Mouse (Mus musculus): Measurements from ENCODE around the gene Myo9b.

The Myo9b gene

DNA sequence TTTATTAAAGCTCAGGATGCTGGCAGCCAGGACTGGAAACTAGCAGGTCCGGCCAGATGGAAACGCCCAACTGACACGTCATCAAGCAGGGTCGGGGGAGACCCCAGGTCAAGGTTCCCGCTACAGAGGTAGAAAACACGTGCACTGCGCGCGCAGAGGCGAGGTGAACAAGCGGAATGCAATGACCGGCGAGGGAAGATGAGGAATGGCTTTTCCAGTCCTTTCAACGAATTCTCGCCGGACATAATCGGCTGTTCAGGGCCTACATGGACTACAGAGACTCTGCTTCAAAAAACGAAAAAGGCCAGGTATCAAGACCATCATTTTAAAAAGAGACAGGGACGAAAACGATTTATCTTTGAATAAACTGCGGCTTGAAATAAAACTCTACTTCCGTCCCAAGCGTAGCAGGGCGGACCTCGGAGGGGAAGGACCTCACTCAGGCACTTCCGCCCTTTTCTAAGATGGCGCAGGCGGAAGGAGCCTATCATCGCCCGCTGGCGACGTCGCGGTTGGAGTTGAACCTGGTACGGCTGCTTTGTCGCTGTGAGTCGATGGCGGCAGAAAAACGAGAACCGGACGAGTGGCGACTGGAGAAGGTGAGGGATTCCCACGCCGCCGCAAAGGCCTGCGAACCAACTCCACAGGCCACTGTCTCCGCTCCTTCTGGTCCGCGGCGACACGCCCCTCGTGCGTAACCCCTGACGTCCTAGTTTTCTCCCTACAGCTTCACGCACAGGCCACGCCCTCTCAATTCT lies 94.4 kb downstream of the Myo9b start, which contains the start of gene Use1:
TSS of gene Use1 (plus strand) at position 78 of the 758 bp plus-strand sequence.
- peak; percentile 87 to 89 for DNase-seq (ENCODE audit: low spot score in 2 of 2)

GRCm38 (mm10) chr8:71367529-71368176 lies 95.1 kb downstream of the Myo9b start:
- no peak for DNase-seq (ENCODE audit: low spot score in 2 of 2)

- no peak for DNase-seq (ENCODE audit: low spot score in 2 of 2)
These were observed 95.9 kb downstream of the Myo9b start for GRCm38 (mm10) chr8:71368366-71368765.

DNA sequence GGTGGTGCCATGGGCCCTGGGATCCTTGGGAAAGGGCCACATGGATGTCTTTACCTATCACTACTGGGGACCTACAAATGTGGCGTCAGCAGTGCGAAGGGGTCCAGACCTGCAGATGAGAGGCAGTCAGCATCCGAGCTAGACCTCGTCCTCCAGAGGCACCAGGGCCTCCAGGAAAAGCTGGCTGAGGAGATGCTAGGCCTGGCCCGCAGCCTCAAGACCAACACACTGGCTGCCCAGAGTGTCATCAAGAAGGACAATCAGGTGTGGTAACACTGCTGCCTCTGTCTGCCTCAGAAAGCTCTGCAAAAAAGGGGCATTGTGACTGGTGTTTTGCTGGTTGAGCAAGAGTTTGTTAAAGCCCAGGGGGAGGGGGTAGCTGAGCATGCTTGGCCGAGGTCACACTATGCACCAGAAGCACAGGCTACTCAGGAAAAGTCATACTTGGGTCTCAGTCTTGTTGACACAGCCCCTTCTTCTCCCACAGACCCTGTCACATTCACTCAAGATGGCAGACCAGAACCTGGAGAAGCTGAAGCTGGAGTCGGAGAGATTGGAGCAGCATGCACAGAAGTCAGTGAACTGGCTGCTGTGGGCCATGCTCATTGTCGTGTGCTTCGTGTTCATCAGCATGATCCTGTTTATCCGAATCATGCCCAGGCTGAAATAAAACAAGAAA lies 96.7 kb downstream of the Myo9b start:
- no peak for DNase-seq (ENCODE audit: low spot score in 2 of 2)

DNA sequence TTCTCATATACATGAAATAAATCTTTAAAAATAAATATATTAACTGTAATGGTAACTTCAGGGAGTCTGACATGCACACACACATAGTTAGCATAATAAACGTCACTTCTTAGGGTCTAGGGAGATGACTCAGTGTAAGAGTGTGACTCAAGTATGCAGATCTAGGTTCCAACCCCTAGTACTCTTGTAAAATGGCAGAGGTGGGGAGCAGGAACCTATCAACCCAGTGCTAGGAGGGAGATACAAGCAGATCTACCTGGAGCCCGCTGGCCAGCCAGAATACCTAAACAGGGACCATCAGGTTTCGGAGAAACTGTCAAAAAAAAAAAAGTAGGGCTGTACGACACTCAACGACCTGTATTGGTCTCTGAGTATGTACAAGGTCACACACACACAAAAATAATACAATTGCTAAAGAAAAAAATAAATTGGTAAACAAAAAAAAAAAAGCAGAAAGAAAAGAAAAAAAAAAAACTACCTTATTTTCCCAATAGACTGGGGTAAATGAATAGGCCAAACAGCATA lies 98.3 kb downstream of the Myo9b start:
- no peak for DNase-seq (ENCODE audit: low spot score in 2 of 2)

DNA sequence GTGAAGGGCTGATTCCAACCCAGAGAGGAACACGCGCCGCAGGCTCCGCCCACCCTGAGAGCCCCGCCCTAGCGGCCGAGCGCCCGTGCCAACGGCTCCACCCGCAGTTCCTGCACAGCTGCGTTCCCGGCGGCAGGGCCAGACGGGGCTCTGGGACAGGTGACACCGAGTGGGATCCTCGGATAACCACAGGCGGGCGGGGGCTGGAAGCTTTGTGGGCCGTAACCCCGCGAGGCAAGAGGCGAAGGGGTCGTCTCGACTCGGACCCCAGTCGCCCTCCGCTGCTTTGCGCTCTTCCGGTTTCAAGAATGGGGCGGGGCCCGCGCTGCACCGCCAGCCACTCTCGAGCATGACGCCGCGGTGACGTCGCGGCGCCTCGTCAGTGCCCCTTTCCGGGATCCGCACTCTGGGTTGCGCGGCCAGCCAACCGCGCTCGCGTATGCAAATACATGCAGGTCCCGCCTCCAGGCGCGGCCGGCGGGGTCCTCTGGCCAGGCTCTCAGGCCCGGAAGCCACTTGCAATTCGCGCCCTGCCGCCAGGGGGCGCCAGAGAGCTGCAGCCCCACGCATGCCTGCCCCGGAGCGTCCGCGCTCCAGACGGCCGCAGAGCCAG lies 98.8 kb downstream of the Myo9b start, which contains the start of gene Ocel1:
TSS of gene Ocel1 (plus strand) at position 63 of the 613 bp plus-strand sequence.
- DNase-seq (ENCODE audit: low spot score in 2 of 2): peak; percentile 96 to 97

DNA sequence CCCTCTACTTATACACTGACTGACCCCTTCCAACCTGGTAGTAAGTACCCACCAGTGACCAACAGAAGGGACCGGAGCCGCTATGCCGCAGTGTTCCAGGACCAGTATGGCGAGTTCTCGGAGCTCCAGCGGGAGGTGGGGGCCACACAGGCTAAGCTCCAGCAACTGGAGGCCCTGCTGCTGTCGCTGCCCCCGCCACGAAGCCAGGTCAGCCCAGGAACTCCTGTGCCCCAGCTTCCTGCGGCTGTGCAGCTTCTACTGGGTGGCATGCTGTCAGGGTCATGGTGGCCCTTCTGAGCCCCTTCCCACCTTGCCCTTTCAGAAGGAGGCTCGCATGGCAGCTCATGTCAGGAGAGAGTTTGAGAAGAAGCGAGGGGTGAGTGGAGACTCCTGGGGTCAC lies 99.9 kb downstream of the Myo9b start:
- DNase-seq (ENCODE audit: low spot score in 2 of 2): peak in 1 of 2 experiments; percentile 37

GRCm38 (mm10) chr8:71373000-71373399 lies 100.5 kb downstream of the Myo9b start:
- no peak for DNase-seq (ENCODE audit: low spot score in 2 of 2)

- DNase-seq (ENCODE audit: low spot score in 2 of 2): no peak
These were observed 102.2 kb downstream of the Myo9b start for GRCm38 (mm10) chr8:71374616-71375206.

- peak in 1 of 2 experiments; percentile 53 for DNase-seq (ENCODE audit: low spot score in 2 of 2)
These were observed 103.3 kb downstream of the Myo9b start for GRCm38 (mm10) chr8:71375581-71376422.

GRCm38 (mm10) chr8:71376423-71377030 lies 104.0 kb downstream of the Myo9b start:
- no peak for DNase-seq (ENCODE audit: low spot score in 2 of 2)

- DNase-seq (ENCODE audit: low spot score in 2 of 2): no peak
These were observed 106.5 kb downstream of the Myo9b start for GRCm38 (mm10) chr8:71379008-71379407.

DNA sequence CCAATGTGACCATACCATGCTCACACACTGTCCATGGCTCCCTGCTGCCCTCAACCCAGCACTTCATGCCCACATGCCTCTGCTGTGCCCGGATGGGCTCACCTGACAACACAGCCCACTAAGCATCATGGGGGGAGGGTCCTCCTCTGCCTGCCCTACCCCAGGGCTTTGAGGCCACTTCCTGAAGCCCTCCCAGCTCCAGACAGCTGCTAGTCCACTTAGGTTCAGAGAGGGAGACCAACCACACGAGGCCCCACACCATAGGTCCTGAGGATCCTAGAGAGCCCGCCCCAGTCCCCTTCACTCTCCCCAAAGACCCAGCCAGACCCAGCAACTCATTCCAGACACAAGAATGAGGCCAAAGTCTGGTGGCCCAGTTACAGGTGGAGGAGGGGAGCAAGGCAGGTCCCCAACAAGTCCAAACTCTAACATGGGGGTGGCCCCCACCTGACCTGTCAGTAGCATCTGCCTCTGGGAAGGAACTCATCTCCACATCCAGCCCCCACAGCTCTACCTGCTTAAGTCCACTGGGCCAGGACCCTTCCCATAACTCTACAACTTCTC lies 107.1 kb downstream of the Myo9b start:
- DNase-seq (ENCODE audit: low spot score in 2 of 2): no peak

DNA sequence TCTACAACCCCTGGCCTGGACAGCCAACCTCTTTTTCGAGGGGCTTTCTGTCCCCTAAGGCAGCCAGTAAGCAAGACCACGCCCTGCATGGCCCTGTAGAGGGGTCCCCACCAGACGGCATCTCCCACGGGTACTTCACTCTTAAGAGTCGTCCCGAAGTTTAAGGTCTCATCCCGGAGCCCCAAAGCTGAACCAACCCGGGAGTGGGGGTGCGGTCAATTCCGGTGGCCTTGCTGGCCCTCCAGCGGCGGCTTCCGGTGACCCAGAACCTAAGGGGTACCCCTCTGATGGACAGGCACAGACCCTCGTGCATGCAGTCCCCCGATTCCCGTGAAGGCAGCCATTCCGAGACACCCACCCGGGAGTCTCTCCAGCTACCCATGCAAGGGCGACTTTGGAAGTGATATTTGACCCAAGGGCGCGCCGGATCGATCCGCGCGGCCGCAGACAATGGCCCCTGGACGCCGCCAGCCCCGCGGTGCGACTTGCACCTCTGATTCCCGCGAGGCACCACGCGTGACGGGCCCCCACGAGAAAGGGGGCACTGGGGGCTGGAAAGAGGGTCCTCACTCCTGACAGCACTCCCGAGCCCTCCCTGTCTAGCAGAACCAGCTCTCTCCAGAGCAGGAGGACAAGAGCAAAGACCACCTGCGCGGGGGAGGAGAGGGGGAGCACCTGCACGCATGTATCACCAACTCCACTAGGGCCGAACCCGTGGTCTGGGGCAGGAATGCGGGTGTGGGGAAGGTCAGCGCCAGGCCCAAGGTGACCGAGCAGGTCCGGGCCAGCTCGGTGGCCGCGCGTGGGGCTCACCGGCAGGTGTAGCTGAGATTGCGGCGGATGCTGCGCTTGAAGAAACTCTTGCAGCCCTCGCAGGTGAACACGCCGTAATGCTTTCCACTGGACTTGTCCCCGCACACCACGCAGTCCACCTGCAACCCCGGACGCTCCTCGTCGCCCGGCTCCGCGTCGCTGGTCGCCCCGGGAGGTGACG lies 108.0 kb downstream of the Myo9b start:
- DNase-seq (ENCODE audit: low spot score in 2 of 2): no peak

DNA sequence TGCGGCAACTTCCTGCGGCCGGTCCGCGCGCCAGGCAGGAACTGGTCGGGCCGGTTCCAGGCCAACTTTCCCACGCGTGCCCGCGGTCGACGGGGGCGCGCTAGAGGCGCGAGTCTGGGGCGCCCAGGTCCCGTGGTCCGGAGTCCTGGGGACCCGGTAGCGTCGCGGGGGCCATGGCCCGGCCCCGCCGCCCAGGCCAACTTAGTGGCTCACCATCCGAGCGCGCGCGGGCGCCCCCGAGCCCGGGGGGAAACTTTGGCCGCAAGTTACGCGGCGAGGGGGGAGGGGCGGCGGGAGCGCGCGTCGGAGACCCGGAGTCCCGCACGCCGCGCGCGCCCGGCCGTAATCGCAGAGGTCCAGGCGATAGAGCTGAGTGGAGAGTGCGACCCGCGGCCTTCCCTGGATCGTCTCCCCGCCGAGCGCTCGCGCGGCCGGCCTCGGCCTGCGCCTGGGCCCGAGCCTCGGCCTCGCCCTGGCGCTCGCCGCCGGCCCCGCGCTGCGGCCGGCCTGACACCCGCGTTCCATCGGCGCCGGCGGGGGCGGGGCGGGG lies 109.0 kb downstream of the Myo9b start, which contains the start of gene Nr2f6:
TSS of gene Nr2f6 (minus strand) at position 540 of the 550 bp plus-strand sequence.
- peak in 1 of 2 experiments; percentile 37 for DNase-seq (ENCODE audit: low spot score in 2 of 2)

DNA sequence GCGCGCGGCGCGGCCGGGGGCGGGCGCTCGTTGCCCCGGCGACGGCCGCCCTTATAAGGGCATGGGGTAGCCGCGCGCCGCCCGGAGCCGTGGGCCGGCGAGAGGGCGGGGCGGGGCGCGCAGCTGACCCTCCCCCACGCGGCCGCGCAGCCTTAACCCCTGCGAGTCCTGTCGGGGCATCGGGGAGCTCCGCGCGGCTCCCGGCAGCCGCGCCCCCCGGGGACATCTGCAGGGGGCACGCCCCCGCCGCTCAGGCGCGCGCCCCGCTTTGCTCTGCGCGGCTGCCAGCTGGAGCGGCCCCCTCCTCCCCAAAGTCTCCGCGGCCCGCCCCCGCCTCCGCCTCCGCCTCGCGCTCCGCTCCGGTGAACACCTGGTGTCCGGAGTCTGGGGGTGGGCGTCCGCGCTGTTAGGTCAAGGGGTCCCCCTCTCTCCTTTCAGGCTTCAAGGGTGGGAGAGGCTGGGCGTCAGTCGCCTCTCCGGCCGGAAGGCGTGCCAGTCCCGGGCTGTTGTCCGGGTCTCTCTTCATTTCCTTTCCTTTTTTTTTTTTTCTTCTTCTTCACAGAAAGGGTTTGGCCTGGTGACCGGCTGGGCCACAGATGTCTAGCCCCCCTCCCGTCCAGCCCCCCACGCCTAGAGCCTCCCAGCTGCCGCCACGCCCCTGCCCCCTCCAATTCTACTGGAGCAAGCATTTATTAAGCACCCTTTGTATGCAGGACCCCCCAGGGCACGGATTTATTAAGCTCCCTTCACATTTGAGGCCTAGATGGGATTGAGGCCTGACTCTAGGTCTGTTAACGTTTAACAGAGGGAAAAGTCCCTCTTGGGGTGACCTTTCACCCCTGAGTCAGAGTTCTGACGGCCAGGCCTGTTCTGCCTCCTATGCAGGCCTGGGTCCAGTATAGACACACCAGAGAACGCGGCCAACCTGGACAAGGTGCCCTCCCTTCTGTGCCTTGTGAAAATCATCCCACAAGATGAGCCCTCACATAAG lies 109.8 kb downstream of the Myo9b start:
- peak; percentile 51 to 53 for DNase-seq (ENCODE audit: low spot score in 2 of 2)

GRCm38 (mm10) chr8:71383396-71383795 lies 110.9 kb downstream of the Myo9b start:
- no peak for DNase-seq (ENCODE audit: low spot score in 2 of 2)

Data from thymus, postnatal 10 days (tissue).